Mouse (Mus musculus): ENCODE data around the gene Evl. TPM values are rescaled to one million over a fixed set of nuclear protein-coding genes. Genes with fewer than 3 reads are reported as not detected.
"Not testable (repeated sequence)": the region's sequence is repeated elsewhere in the genome, so short reads cannot be mapped to it uniquely, and the experiment has no call there.

Gene Evl
- polyA plus RNA-seq, 1 experiment from 2014 or later: 50.7 TPM

DNA sequence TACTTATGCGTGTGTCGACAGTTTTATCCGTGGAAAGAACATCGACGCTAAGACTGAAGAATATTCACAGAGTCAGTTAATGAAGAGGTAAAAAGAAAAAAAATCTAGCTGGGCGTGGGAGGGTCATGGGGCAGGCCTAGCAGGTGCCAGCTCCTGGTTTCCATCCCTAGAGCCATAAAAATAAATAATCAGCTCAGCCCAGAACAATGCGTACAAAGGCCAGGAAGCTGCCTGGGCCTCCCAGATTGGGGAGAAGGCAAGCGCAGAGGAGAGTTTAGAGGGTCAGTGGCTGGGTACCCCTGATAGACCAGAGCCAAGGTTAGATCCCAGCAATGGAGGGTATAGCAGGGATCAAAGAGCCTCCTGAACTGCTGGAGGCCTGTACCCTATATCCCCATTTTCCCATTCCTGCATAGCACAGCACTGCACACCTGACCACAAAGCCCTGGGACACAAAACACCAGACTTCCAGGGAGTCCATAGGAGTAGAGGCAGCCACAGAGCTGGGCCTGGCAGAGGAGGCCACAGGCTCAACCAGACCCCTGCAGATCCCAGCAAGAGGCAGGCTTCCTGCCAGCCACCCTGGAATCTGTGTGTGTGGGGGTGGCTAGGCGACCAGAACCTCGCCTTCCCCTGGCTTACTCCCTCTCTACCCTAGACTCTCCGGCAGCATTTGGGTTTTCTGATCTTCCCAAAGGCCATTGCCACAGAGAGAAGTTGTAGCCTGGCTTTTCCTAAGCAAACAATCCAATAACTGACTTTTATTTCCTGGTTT, 144.4 kb downstream of the Evl start:
- Histone ChIP-seq H3K27ac (no peak overlapping the region), H3K27me3 (ENCODE audit: low read depth, poor library complexity, severe bottlenecking) (peaks cover 49% of the 10 kb centered on the region), H3K4me1 (peaks cover 20% of the 10 kb centered on the region), H3K36me3 (no peaks in the 10 kb centered on the region), H3K9me3 (replicated peaks) (no peaks in the 10 kb centered on the region), H3K4me3 (no peak overlapping the region)
- no peak for DNase-seq (ENCODE audit: low spot score)
- 82% methylated on average over 11 of the region's 11 CpGs for WGBS

DNA sequence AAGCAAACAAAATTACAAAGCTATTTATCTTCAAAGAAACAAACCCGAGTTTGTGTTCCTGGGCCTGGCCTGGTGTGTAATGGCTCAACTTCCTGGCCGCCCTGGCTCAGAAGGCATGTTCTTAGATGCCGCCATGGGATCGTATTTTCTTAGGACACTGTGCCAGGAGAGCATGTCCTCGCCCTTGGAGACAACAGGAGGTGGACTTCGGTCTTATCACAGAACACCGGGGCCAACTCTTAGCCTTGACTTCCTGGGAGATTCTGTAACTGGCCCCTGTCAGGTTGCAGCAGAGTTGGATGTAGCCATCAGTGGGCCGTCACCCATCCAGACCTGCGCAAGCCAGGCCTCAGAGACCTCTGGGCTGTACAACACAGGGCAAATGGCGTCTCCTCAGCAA, 145.1 kb downstream of the Evl start:
- H3K27ac ChIP-seq: no peak overlapping the region
- WGBS: 80% methylated on average over 10 of the region's 10 CpGs
- no peaks in the 10 kb centered on the region for H3K9me3 ChIP-seq (replicated peaks)
- DNase-seq (ENCODE audit: low spot score): no peak
- H3K36me3 ChIP-seq: no peaks in the 10 kb centered on the region
- H3K27me3 ChIP-seq (ENCODE audit: low read depth, poor library complexity, severe bottlenecking): peaks cover 56% of the 10 kb centered on the region
- no peak overlapping the region for H3K4me3 ChIP-seq
- H3K4me1 ChIP-seq: peaks cover 20% of the 10 kb centered on the region

DNA sequence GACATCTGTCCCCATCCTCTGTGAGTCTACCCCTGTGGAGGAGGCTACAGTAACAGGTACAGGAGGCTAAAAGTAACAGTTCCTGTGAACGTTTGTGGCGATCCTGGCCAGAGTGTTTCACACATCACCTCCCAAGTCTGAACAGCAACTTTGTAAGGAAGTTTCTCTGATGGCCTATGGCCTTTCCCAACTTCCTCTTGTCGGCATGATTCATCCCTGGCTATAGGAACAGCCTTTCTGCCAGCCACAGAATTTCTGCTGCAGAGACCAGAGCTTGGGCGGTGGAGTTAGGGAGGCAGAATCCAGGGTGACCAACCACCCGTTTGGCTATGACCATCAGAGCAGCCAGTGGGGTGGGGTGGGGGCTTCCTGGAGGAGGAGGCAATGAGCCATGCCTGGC, 145.5 kb downstream of the Evl start:
- no peak for DNase-seq (ENCODE audit: low spot score)
- WGBS: 73% methylated on average over 5 of the region's 5 CpGs
- no peaks in the 10 kb centered on the region for H3K36me3 ChIP-seq

DNA sequence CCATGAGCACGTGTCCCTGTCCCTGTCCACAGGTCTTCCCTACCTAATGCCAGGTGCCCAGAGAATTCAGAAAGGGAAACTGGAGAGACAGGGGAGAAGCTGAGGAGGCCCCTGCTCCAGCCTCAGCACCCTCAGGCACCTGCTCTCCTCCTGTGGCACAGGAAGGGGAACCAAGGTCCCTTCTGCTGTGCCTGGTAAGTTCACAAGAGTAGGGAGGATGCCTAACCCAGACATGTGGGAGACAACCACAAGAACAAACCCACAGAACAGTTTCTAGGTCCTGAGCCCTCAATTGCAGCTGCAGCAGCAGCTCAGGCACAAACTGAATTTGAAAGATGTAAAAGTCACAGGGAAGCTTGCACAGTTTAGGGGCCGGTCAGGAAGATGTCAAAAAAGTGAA, 146.7 kb downstream of the Evl start:
- Histone ChIP-seq H3K36me3 (no peaks in the 10 kb centered on the region), H3K27ac (no peak overlapping the region), H3K4me3 (no peak overlapping the region), H3K9me3 (replicated peaks) (no peaks in the 10 kb centered on the region), H3K27me3 (ENCODE audit: low read depth, poor library complexity, severe bottlenecking) (peaks cover 67% of the 10 kb centered on the region), H3K4me1 (peaks cover 20% of the 10 kb centered on the region)
- WGBS: 50% methylated on average over 2 of the region's 2 CpGs
- peak; percentile 25 for DNase-seq (ENCODE audit: low spot score)

More for the DNA sequence above, 145.5 kb downstream of the Evl start:
- Histone ChIP-seq H3K27me3 (ENCODE audit: low read depth, poor library complexity, severe bottlenecking) (peaks cover 60% of the 10 kb centered on the region), H3K4me1 (peaks cover 20% of the 10 kb centered on the region), H3K9me3 (replicated peaks) (no peaks in the 10 kb centered on the region), H3K4me3 (no peak overlapping the region), H3K27ac (no peak overlapping the region)

DNA sequence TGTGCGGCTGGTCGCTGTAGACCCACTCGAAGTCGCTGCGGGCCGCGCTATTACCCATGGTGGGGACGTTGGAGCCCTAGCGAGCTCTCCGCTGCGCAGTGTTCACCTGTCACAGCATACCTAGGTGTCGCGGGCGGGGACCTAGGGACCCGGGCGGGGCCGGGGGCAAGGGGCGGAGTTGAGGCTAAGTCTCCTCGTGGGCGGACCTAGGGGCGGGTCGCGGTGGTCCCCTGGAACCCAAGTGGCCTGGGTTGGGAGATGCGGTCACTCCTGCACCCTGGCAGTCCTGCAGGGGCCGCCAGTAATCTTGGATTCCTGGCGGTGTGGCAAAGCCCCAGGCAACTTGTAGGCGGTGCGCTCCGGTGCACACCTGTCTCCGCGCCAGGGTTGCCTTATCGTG, 147.7 kb downstream of the Evl start, which contains the start of gene Degs2:
Gene Degs2 (minus strand): TSS at position 131 of the 400 bp plus-strand sequence.
- peaks cover 20% of the 10 kb centered on the region for H3K4me1 ChIP-seq
- no peaks in the 10 kb centered on the region for H3K9me3 ChIP-seq (replicated peaks)
- H3K27me3 ChIP-seq (ENCODE audit: low read depth, poor library complexity, severe bottlenecking): peaks cover 67% of the 10 kb centered on the region
- peak; percentile 43 for DNase-seq (ENCODE audit: low spot score)
- WGBS: 2% methylated on average over 32 of the region's 32 CpGs
- no peak within 1 kb of the TSS for H3K27ac ChIP-seq
- peak within 1 kb of the TSS; percentile 39 for H3K4me3 ChIP-seq
- no peaks in the 10 kb centered on the region for H3K36me3 ChIP-seq

DNA sequence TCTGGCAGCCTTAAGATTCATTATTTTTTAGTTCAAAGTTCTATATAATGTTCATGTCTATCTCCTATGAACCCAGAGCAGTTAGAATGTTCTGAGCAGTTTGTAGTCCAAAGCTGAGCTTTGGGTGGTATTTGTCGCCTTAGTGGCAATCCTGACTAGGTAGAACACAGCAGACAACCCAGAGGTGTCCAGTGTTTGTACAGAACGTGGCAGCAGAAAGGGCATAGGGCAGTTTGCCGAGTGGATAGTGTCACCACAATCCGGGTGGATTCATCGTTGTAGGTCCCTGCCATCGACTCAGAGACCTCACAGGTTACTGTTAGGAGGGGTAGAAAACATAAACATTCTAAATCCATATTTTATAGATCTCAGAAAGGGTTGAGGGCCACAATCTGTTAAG, 151.0 kb downstream of the Evl start:
- DNase-seq (ENCODE audit: low spot score): no peak
- Histone ChIP-seq H3K9me3 (replicated peaks) (no peaks in the 10 kb centered on the region), H3K4me1 (peaks cover 10% of the 10 kb centered on the region), H3K36me3 (no peaks in the 10 kb centered on the region), H3K27me3 (ENCODE audit: low read depth, poor library complexity, severe bottlenecking) (peaks cover 52% of the 10 kb centered on the region), H3K27ac (no peak overlapping the region), H3K4me3 (no peak overlapping the region)
- 92% methylated on average over 6 of the region's 6 CpGs for whole genome bisulfite sequencing

DNA sequence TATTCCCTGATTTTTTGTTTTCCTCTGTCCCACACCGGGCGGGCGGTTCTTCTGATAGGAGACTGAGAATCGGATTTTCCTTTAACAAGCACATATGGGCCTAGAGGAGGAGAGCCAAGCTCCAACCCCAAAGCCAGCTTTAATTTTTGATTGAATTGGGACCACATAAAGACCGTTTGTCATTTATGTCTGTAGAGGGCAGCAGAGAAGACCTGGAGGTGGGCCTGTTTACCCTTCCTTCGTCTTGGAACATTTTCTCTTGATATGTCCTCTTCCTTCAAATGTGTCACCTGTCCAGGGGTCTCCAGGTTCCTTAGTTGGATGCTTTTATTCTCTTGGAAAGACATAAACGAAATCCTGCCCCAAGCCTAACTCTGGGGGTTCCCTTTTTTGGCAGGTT, 151.6 kb downstream of the Evl start:
- Histone ChIP-seq H3K9me3 (replicated peaks) (no peaks in the 10 kb centered on the region), H3K36me3 (no peaks in the 10 kb centered on the region), H3K4me1 (peaks cover 10% of the 10 kb centered on the region), H3K4me3 (no peak overlapping the region), H3K27ac (no peak overlapping the region), H3K27me3 (ENCODE audit: low read depth, poor library complexity, severe bottlenecking) (peaks cover 45% of the 10 kb centered on the region)
- no peak for DNase-seq (ENCODE audit: low spot score)
- 48% methylated on average over 7 of the region's 7 CpGs for WGBS

DNA sequence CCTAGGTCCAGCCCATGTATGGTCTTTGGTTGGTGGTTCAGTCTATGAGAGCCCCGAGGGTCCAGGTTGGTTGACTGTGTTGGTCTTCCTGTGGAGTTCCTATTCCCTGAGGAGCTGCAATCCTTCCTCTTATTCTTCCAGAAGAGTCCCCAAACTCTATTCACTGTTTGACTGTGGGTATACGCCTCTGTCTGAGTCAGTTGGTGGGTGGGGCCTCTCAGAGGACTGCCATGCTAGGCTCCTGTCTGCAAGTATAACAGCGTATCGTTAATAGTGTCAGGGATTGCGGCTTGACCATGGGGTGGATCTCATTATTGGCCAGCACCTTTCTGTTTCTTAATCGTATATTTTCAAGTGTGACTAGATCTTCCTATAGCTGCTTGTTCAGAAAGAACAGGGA, 154.9 kb downstream of the Evl start:
- no peak overlapping the region for H3K27ac ChIP-seq
- peaks cover 13% of the 10 kb centered on the region for H3K27me3 ChIP-seq (ENCODE audit: low read depth, poor library complexity, severe bottlenecking)
- no peaks in the 10 kb centered on the region for H3K9me3 ChIP-seq (replicated peaks)
- H3K36me3 ChIP-seq: no peaks in the 10 kb centered on the region
- no peak overlapping the region for H3K4me3 ChIP-seq
- no peak for DNase-seq (ENCODE audit: low spot score)
- no peaks in the 10 kb centered on the region for H3K4me1 ChIP-seq
- 88% methylated on average over 6 of the region's 6 CpGs for WGBS

DNA sequence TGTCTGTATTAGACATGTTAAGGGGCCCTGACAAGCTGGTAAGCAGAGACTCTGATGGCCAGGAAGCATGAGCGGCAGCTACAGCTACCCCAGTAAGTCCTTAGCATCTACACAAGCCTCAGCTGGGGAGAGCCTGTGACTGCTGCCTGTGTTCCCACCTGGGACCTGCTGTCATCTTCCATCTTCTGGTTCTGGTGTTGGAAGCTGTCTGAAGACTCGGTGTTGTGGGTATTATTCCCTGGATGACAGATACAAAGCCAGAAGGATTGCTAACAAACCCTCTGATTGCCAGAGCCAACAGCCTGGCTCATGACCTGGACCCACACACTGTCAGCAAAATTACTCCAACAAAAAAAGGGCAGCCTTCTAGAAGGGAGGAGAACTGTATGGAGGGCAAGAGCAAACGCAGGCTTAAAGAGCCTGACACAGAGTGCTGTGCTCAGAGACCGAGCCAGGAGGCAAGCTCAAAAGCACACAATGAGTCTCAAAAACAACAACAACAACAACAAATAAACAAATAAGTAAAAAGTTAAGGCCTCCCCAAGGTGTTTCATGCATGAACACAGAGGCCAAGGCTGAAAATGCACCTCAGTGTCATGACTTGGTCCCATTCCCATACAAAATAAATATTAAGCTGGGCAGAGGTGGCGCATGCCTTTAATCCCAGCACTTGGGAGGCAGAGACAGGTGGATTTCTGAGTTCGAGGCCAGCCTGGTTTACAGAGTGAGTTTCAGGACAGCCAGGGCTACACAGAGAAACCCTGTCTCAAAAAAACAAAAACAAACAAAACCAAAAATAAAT, 155.6 kb downstream of the Evl start:
- no peaks in the 10 kb centered on the region for H3K9me3 ChIP-seq (replicated peaks)
- WGBS: 88% methylated on average over 6 of the region's 6 CpGs
- H3K27me3 ChIP-seq (ENCODE audit: low read depth, poor library complexity, severe bottlenecking): peaks cover 5% of the 10 kb centered on the region; the same call in 1 of the 2 replicates
- no peaks in the 10 kb centered on the region for H3K36me3 ChIP-seq
- H3K4me3 ChIP-seq: no peak overlapping the region
- peak; percentile 8 for DNase-seq (ENCODE audit: low spot score)
- no peaks in the 10 kb centered on the region for H3K4me1 ChIP-seq
- no peak overlapping the region for H3K27ac ChIP-seq

DNA sequence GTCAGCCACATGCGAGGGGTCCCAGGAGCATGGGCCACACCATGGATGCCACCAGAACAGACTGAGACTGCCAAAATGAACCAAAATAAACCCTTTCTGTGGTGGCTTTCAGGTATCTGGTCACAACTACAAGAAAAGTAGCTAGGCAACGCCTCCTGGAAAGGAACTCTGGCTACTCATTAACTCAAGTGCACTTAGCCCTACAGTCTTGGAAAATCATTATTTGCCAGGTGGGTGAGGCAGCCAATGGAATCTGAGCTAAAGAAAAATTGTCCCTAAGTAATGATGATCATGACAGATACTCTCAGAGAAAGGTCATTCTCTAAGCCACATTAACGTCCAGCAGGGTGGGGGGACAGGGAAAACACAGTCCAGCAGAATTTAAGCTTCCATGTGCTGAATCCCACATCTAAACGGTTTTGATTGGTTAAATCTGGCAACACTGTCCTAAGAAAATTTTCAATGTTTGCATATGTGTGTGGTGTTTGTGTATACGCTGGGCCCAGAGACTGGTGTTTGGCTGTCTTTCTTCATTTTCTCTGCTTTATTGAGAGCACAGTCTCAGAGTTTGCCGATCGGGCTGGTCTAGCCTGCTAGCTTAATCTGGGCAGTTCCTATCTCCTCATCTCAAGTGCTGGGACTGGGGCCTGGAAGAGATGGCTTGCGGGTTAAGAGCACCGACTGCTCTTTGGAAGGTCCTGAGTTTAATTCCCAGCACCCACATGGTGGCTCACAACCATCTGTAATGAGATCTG, 156.5 kb downstream of the Evl start:
- Histone ChIP-seq H3K27ac (no peak overlapping the region), H3K27me3 (ENCODE audit: low read depth, poor library complexity, severe bottlenecking) (no peaks in the 10 kb centered on the region), H3K9me3 (replicated peaks) (no peaks in the 10 kb centered on the region), H3K4me3 (no peak overlapping the region), H3K36me3 (no peaks in the 10 kb centered on the region), H3K4me1 (no peaks in the 10 kb centered on the region)
- 90% methylated on average over 9 of the region's 9 CpGs for WGBS
- DNase-seq (ENCODE audit: low spot score): peak; percentile 19

DNA sequence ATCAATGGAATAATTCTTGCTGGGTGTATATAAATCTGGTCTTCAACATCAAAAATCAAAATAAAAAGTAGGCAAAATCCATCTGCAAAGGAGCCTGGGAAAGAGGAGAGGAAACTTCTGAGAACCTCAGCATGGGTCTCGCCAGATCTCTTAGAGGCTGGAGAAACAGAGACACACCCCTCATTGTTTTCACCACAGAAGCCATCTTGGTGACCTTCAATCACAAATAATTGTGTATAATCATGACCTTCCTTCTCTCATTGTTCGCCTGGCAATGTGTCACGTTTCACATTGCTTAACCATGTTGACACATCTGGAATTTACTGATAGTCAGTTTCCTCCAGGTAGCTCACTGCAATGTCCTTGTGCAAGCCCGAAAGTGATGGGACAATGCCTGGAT, 158.0 kb downstream of the Evl start:
- no peaks in the 10 kb centered on the region for H3K36me3 ChIP-seq
- H3K9me3 ChIP-seq (replicated peaks): no peaks in the 10 kb centered on the region
- H3K4me3 ChIP-seq: no peak overlapping the region
- 89% methylated on average over 4 of the region's 4 CpGs for WGBS
- no peak overlapping the region for H3K27ac ChIP-seq
- no peaks in the 10 kb centered on the region for H3K4me1 ChIP-seq
- H3K27me3 ChIP-seq (ENCODE audit: low read depth, poor library complexity, severe bottlenecking): no peaks in the 10 kb centered on the region
- DNase-seq (ENCODE audit: low spot score): no peak

DNA sequence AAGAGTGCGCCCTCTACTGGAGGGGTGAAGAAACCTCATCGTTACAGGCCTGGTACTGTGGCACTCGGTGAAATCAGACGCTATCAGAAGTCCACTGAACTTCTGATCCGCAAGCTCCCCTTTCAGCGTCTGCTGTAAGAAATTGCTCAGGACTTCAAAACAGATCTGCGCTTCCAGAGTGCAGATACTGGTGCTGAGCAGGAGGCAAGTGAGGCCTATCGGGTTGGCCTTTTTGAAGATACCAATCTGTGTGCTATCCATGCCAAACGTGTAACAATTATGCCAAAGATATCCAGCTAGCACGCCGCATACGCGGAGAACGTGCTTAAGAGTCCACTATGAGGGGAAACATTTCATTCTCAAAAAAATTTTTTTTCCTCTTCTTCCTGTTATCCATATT, 159.5 kb downstream of the Evl start:
- H3K9me3 ChIP-seq (replicated peaks); DNase-seq (ENCODE audit: low spot score); H3K4me1 ChIP-seq; H3K27ac ChIP-seq; H3K4me3 ChIP-seq; H3K27me3 ChIP-seq (ENCODE audit: low read depth, poor library complexity, severe bottlenecking); H3K36me3 ChIP-seq: not testable (repeated sequence)
- 95% methylated on average over 14 of the region's 14 CpGs for WGBS

DNA sequence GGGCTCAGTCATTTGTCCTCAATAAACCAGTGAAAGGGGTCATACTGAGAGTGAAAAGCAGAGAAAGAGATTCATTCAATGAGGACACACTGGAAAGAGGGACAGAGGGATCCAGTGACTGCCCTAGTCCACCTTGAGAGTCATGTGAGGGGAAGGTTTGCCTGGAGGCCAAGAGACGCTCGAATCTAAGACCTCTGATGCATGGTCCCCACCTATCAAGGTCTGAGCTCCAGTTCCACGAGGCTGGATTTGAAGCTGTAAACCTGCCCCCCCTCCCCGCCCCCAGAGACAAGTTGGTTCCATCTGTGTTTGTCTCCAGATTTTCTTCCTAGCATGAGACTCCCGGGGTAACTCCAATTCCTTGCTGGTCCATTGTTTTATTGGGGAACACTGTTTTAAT, 161.3 kb downstream of the Evl start:
- Histone ChIP-seq H3K36me3 (no peaks in the 10 kb centered on the region), H3K4me3 (no peak overlapping the region), H3K27ac (no peak overlapping the region), H3K4me1 (no peaks in the 10 kb centered on the region), H3K9me3 (replicated peaks) (no peaks in the 10 kb centered on the region), H3K27me3 (ENCODE audit: low read depth, poor library complexity, severe bottlenecking) (no peaks in the 10 kb centered on the region)
- DNase-seq (ENCODE audit: low spot score): no peak
- WGBS: 87% methylated on average over 5 of the region's 5 CpGs
